Mouse (Mus musculus) brain, embryonic 14.5 days (tissue): ENCODE data around the gene Ccdc69. TPM values are rescaled to one million over a fixed set of nuclear protein-coding genes. Genes with fewer than 3 reads are reported as not detected.

Experiments
- DNase-seq: peaks from one replicate; pipeline ENCODE4 v3.0.0-alpha.2; 2011; ENCODE audit warnings: low read depth
- CTCF ChIP-seq: fragments of 200-500 bp; IDR thresholded peaks from 2 replicates; pipeline ENCODE4 v1.5.1; 2012; ENCODE audit warnings: inconsistent platforms, mild to moderate bottlenecking, moderate library complexity, borderline replicate concordance; ENCODE audit not compliant: insufficient read depth, insufficient read length; ENCODE audit errors: extremely low read depth
- POLR2A ChIP-seq: fragments of 200-500 bp; IDR thresholded peaks from 2 replicates; pipeline ENCODE4 v1.6.1; 2012; ENCODE audit warnings: mild to moderate bottlenecking, inconsistent platforms, borderline replicate concordance; ENCODE audit not compliant: poor library complexity, insufficient read depth, insufficient read length, severe bottlenecking; ENCODE audit errors: extremely low read depth
- polyA plus RNA-seq: library from polyadenylated mRNA; depleted of rRNA; stranded (reverse); fragments of >200 nt; gene quantifications from 2 replicates; pipeline ENCODE4 v1.2.3, GENCODE M21; 2012

Gene Ccdc69
- polyA plus RNA-seq, 1 experiment: 0.23 TPM

DNA sequence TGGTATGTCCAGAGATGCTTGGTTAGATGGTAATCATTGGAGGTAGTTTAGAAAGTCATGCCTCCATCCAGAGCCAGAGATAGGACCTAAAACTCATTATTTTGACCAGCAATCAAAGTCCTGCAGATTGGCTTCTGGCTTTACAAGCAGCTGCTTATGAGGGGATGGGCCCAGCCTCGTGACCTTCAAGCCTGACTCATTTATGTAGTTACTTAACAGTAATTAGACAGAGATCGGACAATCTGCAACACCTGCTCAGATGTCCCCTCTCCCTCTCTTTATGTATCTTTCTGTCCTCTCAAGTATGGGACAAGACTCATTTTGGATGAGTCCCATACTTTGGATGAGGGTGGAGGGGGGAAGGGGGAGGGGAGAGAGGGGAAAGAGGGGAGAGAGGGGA lies 12.0 kb upstream of the Ccdc69 start:
- no peak for DNase-seq

GRCm38 (mm10) chr11:55087006-55087405 lies 9.1 kb upstream of the Ccdc69 start:
- peak; percentile 97 for TF ChIP-seq CTCF
- no peak for TF ChIP-seq POLR2A
- peak; percentile 87 for DNase-seq

More for the DNA sequence above, 12.0 kb upstream of the Ccdc69 start:
- TF ChIP-seq POLR2A: no peak
- TF ChIP-seq CTCF: no peak

DNA sequence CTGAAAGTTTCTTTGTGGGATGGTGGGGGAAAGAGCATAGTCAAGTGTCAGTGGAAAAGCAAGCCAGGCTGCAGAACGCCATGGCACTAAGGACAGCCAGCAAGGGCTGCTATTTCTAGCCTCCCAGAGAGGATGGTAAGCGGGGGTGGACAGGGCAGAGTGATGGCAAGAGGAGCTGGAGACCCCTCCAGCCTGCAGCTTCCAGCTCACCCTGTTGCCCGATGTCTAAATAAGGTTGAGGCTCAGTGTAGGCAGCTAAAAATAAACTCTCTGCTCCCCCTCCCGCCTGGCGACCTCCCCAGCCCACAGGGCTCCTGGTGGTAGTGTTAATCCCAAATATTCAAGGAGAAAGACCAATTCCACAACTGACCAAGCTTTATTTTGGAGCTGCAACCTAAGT lies 7.5 kb upstream of the Ccdc69 start:
- TF ChIP-seq POLR2A: no peak
- TF ChIP-seq CTCF: no peak
- DNase-seq: no peak

- DNase-seq: no peak
- TF ChIP-seq CTCF (no peak), POLR2A (no peak)
Observed at GRCm38 (mm10) chr11:55084629-55085028, 6.7 kb upstream of the Ccdc69 start.

GRCm38 (mm10) chr11:55081206-55081605 lies 3.3 kb upstream of the Ccdc69 start:
- TF ChIP-seq POLR2A (no peak), CTCF (no peak)
- DNase-seq: no peak

DNA sequence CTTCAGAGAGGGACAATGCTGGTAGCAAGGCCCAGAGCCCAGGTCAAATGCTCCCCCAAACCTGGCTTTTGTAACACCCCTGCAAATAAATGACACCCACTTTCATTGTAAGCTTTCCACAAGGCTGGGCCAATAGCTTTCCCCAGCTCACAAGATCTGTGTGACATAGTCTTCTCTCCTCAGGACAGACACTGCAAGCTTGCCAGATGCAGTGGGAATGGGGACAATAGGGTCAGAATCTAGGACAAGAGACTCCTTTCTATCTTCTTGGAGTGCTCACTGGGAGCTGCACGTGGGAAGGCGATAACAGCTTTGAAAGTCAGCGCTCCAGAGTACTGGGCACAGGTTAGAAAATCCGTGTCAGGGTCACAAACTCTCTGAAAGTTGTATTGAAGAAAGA lies 1.2 kb upstream of the Ccdc69 start:
- TF ChIP-seq CTCF: no peak
- DNase-seq: no peak

- TF ChIP-seq POLR2A (no peak), CTCF (no peak)
- DNase-seq: no peak
Observed at GRCm38 (mm10) chr11:55078502-55078901, 571 bp upstream of the Ccdc69 start.

- TF ChIP-seq CTCF: no peak
- no peak for TF ChIP-seq POLR2A
- DNase-seq: no peak
Observed at GRCm38 (mm10) chr11:55076234-55076633, 1.7 kb downstream of the Ccdc69 start.

- DNase-seq: peak; percentile 73
- no peak for TF ChIP-seq CTCF
- no peak for TF ChIP-seq POLR2A
Observed at GRCm38 (mm10) chr11:55075602-55076001, 2.3 kb downstream of the Ccdc69 start.

- DNase-seq: no peak
- TF ChIP-seq CTCF (no peak), POLR2A (no peak)
Observed at GRCm38 (mm10) chr11:55073191-55073590, 4.7 kb downstream of the Ccdc69 start.

DNA sequence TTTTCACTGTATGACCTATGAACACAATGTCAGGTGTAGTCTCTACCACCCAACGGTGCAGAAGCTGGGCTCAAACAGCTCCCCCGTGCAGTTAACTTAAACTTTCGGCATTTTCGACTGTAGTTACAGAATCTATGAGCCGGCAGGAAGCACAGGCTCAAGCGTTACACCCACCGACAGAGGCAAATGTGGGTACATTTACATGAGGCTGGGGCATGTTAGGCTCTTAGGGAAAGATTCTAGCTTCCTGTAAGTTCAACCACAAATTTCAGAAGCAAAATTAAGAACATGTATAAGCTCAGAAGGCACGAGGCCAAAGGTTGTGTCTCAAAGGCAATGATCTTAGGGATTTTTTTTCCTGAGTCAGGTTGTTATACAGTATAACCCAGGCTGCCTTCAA lies 5.5 kb downstream of the Ccdc69 start:
- TF ChIP-seq CTCF (no peak), POLR2A (no peak)

GRCm38 (mm10) chr11:55071344-55071743 lies 6.6 kb downstream of the Ccdc69 start:
- TF ChIP-seq POLR2A (no peak), CTCF (no peak)
- DNase-seq: no peak

More for the DNA sequence above, 5.5 kb downstream of the Ccdc69 start:
- DNase-seq: no peak

DNA sequence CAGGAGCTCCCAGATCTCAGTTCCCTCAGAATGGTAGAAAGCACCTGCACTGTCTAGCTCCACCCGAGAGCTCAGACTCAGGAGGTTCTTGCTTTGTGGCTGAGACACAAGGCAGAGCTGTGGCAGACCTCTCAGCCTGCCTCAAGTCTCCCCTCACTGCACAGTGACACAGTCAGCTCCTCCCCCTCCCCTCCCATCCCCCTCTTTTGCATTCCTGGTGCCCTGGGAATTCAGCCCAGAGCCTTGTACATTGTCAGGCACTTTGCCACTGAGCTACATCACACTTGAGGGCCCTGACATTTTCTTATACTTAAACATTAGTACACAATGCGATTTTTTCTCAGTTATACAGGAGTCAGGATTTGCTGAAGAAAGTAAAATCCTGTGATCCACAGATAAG lies 8.9 kb downstream of the Ccdc69 start:
- DNase-seq: peak; percentile 84
- TF ChIP-seq CTCF (no peak), POLR2A (no peak)
